Mouse (Mus musculus): ENCODE measurements at regions not wholly inside any gene's neighbourhood (a gene's known extent, or its start where the extent isn't known, plus 50 kb on each side); places are given as distances from the start of the nearest gene placed in this dataset.

GRCm38 (mm10) chr10:120603167-120603566 is 126.9 kb upstream of the Hmga2 start:
- TF ChIP-seq CTCF (IDR thresholded peaks at IDR 0.05; ENCODE audit: borderline replicate concordance, extremely low read depth, insufficient read depth, insufficient read length) (no peak), POLR2A (IDR thresholded peaks at IDR 0.05; ENCODE audit: borderline replicate concordance, extremely low read depth, insufficient read depth, insufficient read length, poor library complexity, severe bottlenecking) (no peak)
